Mouse (Mus musculus): ENCODE data around the gene Olfr76. TPM values are rescaled to one million over a fixed set of nuclear protein-coding genes. Genes with fewer than 3 reads are reported as not detected.

The Olfr76 gene
- polyA plus RNA-seq (2012; rRNA removed): not detected in 2 replicates

DNA sequence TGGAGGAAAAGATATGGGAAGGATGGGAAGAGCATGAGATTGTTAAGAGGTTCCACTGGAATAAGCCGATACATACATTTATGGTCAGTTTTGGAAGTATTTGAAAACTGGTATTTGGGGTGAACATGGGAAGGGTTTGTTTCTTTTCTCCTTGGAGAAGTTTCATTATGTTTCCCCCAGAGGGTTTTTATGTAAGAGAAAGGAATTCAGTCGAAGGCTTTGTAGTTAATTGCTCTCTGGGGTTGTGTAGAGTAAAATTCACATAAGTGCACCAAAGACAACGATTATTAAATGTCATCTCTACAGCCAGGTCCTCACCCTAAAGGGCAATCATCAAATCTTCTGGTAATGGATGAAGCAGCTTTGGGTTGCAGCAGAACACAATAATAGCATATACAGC, at the start of gene Olfr76:
Gene Olfr76, minus strand, starts transcription at position 101 of the 400 bp plus-strand sequence.

DNA sequence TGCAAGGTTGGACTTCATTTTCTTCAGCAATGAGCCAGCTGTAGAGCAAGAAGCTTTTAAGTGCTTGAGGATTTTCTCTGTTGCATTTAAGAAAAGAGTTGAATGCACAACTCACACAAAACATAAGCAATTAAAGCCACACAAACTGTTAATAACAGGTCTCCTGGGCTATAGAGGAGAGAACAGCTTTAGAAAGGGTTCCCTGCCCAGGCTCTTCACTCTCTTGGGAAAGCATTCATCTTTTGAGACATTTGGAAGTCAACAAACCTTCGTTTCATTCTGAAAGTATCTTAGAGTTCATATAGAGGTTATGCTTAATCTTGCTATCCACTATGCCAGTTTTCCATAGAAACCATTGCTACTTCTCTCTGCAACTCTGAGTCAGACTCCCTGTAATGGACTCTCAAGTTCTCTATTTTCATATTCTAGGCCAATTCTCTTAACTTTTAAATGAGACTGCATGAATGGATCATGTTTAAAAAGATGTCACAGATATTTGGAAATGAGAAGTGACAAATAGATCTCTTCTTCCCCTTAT, 47.1 kb upstream of the Olfr76 start, which contains the start of gene Olfr1555-ps1:
Gene Olfr1555-ps1, minus strand, starts transcription at position 51 of the 538 bp plus-strand sequence.

DNA sequence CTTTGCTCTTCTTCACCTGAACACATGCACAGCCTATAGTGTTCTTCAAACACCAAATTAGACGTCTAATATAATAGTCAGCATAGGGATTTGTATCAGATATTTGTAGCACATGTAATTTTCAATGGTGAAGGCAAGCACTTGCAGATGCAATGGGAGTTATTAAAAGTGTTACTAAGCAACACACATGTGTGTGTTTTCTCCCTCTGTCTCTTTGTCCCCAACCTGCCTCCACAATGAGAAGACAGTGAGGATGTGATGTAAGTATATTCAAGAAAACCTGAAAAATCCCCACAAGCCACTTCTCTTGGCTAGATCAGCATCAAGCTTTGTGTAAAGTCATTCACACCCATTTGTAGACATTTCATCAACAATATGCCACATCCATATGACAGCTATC, 7.2 kb downstream of the Olfr76 start, which contains the start of gene Olfr1428:
Gene Olfr1428, minus strand, starts transcription at position 101 of the 400 bp plus-strand sequence.

DNA sequence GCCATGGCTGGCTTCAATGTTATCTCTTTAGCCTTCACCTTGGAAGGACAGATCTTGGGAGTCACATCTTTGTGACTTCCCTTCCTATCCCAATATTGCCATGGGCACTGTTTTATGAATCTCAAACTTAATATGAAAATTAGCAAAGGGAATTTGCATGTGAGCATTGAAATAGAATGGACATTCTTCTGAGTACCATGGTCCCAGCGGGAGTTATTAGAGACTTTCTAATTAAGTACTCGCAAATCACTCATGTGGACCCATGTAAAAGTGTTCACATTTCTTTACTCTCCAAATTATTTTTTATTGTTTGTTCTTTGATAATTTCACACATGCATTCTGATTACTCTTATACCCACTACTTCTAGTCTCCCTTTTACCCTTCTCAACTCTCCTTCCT, 19.8 kb downstream of the Olfr76 start, which contains the start of gene Olfr1427:
Gene Olfr1427, minus strand, starts transcription at position 101 of the 400 bp plus-strand sequence.

DNA sequence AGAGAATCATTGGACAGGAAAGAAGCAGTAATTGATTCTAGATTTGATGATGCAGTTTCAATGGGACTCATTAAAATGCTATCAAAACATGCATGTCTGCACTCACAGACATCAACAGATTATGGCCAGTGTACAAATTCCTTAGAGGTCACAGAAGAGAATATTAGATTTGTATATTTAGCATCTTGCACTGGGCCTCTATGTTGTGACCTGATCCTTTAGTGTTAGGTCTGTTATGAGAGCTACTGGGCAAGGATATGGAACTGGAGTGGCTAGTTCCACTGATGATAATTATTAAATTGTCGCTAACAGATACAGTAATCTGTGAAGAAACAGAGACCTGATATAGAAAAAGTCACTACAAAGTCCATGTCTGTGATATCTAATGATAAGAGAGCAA, 31.1 kb downstream of the Olfr76 start, which contains the start of gene Olfr1426:
Gene Olfr1426, minus strand, starts transcription at position 101 of the 400 bp plus-strand sequence.

DNA sequence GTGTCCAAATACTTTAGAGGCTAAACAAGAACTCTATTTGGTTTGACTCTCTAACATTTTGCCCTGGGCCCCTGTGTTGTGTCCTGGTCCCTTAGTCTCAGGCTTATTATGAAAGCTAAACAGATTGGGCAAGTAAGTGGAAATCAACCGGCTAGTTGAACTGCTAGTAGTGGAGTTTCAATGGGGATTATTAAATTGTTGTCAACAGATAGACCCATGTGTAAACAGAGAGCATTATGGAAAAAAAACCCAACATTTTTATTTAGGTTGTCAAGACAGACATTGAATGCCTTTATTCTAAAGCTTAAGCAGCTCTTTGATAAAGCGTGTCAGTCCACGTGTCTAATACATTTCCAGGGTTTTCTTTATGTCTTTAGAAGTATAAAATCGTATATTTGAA, 45.4 kb downstream of the Olfr76 start, which contains the start of gene Olfr1425:
Gene Olfr1425, minus strand, starts transcription at position 101 of the 400 bp plus-strand sequence.

Other genes with a start within 250 kb of the Olfr76 start
- not detected in 2 replicates for gene Olfr1419, start 248.1 kb downstream of the Olfr76 start, polyA plus RNA-seq (2012; rRNA removed)
- gene Olfr1420, start 236.6 kb downstream of the Olfr76 start, polyA plus RNA-seq (2012; rRNA removed): not detected in 2 replicates
- 27.2 and 36.1 TPM in 2 replicates for gene Patl1, start 210.8 kb downstream of the Olfr76 start, polyA plus RNA-seq (2012; rRNA removed)
- 32.7 and 32.9 TPM in 2 replicates for gene Osbp, start 157.3 kb downstream of the Olfr76 start, polyA plus RNA-seq (2012; rRNA removed)
- gene Olfr1423, start 81.9 kb downstream of the Olfr76 start, polyA plus RNA-seq (2012; rRNA removed): 0.01 TPM in 1 of 2 replicates, not detected in the other
- gene Olfr1424, start 60.5 kb downstream of the Olfr76 start, polyA plus RNA-seq (2012; rRNA removed): not detected in 2 replicates
- gene Olfr1425, start 45.5 kb downstream of the Olfr76 start, polyA plus RNA-seq (2012; rRNA removed): not detected in 2 replicates
- gene Olfr1426, start 31.2 kb downstream of the Olfr76 start, polyA plus RNA-seq (2012; rRNA removed): not detected in 2 replicates
- gene Olfr1427, start 19.9 kb downstream of the Olfr76 start, polyA plus RNA-seq (2012; rRNA removed): not detected in 2 replicates
- gene Olfr1428, start 7.3 kb downstream of the Olfr76 start, polyA plus RNA-seq (2012; rRNA removed): not detected in 2 replicates
- gene Olfr1555-ps1, start 46.9 kb upstream of the Olfr76 start, polyA plus RNA-seq (2012; rRNA removed): not detected in 2 replicates
- not detected in 2 replicates for gene Olfr1431, start 77.4 kb upstream of the Olfr76 start, polyA plus RNA-seq (2012; rRNA removed)
- not detected in 2 replicates for gene Olfr1432, start 109.4 kb upstream of the Olfr76 start, polyA plus RNA-seq (2012; rRNA removed)
- gene Olfr262, start 118.5 kb upstream of the Olfr76 start, polyA plus RNA-seq (2012; rRNA removed): not detected in 2 replicates
- not detected in 2 replicates for gene Olfr235, start 137.8 kb upstream of the Olfr76 start, polyA plus RNA-seq (2012; rRNA removed)
- gene Olfr1434, start 156.7 kb upstream of the Olfr76 start, polyA plus RNA-seq (2012; rRNA removed): not detected in 2 replicates
- gene Olfr1436, start 175.9 kb upstream of the Olfr76 start, polyA plus RNA-seq (2012; rRNA removed): not detected in 2 replicates
- gene Olfr1437, start 201.9 kb upstream of the Olfr76 start, polyA plus RNA-seq (2012; rRNA removed): not detected in 2 replicates
- gene Olfr1438-ps1, start 212.7 kb upstream of the Olfr76 start, polyA plus RNA-seq (2012; rRNA removed): not detected in 2 replicates